Mouse (Mus musculus): Measurements from ENCODE around the gene Agpat4.

Gene Agpat4

DNA sequence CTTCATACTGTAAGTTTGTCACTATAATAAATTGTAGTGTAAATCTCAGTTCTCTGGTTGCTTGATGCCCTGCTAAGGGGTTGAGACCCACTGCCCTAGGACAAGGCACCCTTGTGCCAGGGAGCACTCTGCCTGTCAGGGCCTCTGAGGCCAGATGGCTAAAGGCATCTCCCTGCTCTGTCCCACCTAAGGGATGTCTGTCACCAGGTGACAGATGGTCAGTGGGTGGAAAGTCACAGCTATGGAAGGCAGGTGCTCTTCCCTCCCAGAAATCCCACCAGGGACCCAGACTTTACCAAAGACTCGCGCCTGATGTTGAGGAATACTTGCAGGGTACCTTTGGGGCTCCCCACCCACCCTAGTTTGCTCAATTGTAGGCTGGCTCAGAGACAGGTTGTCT is 42.0 kb downstream of the Agpat4 start:
- DNase-seq (ENCODE audit: low read depth, low spot score), result no peak
- no peaks in the 10 kb centered on the region for H3K27me3 ChIP-seq (ENCODE audit: control insufficient read depth, insufficient read depth, low read length, poor library complexity, severe bottlenecking)
- no peaks in the 10 kb centered on the region for H3K36me3 ChIP-seq (ENCODE audit: control insufficient read depth, insufficient read depth, low read length, poor library complexity, severe bottlenecking)

DNA sequence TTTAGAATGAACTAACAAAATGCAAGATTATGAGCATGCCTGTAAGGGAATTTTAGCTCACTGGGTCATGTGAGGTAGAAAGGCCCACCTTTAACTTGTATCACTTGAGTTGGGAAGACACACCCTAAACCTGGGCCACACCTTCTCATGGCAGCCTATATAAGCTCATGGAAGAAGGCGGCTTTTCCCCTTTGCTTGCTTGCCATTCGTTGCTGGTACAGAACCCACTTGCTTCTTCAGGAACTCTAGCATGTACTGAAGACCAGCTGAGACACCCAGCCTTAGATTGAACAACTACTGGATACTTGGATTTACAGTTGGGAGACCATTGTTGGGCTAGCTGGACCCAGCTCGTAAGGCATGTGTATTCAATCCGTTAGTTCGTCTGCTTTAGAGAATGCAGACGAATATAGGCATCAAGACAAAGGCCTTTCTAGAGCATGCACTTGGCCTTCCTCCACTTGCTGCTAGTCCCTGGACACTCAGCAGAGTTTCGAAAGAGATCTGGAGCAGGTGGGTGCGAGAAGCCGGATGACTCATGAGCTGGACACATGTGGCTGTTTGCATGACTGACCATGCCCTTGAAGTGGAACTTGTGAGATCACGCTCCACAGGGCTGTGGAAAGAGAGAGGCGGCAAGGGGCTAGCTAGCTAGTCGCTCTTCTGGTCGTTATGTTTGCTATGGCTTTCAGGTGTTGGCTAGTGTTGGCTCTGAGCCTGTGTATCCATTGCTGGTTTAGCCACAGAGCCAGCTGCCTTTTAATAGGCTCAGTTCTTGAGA is 42.7 kb downstream of the Agpat4 start:
- peak; percentile 70 for DNase-seq (ENCODE audit: low read depth, low spot score)
- Histone ChIP-seq H3K36me3 (ENCODE audit: control insufficient read depth, insufficient read depth, low read length, poor library complexity, severe bottlenecking) (no peaks in the 10 kb centered on the region), H3K27me3 (ENCODE audit: control insufficient read depth, insufficient read depth, low read length, poor library complexity, severe bottlenecking) (no peaks in the 10 kb centered on the region)

GRCm38 (mm10) chr17:12161877-12162276 is 43.4 kb downstream of the Agpat4 start:
- Histone ChIP-seq H3K36me3 (ENCODE audit: control insufficient read depth, insufficient read depth, low read length, poor library complexity, severe bottlenecking) (no peaks in the 10 kb centered on the region), H3K27me3 (ENCODE audit: control insufficient read depth, insufficient read depth, low read length, poor library complexity, severe bottlenecking) (no peaks in the 10 kb centered on the region)
- peak; percentile 29 for DNase-seq (ENCODE audit: low read depth, low spot score)

DNA sequence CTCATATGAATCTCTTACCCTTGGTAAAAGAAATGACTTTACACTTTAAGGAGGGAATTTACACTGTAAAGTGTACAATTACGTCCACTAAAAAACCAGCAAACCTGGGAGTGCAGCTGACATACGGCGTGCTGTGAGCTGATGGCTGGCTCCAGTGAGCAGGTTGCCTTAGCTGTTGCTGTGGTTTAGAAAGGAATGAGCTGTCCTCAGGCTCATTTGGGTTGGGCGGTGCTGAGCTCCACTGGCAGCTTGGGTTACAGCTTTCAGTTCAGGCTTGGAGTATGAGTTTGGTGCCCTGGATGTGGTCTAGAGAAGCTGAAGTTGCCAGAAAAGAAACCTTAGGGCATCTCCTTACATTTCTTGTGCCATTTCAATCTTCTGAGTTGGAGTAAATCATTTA is 44.3 kb downstream of the Agpat4 start:
- Histone ChIP-seq H3K27me3 (ENCODE audit: control insufficient read depth, insufficient read depth, low read length, poor library complexity, severe bottlenecking) (no peaks in the 10 kb centered on the region), H3K36me3 (ENCODE audit: control insufficient read depth, insufficient read depth, low read length, poor library complexity, severe bottlenecking) (no peaks in the 10 kb centered on the region)
- peak; percentile 36 for DNase-seq (ENCODE audit: low read depth, low spot score)

GRCm38 (mm10) chr17:12163403-12163802 is 44.9 kb downstream of the Agpat4 start:
- no peak for DNase-seq (ENCODE audit: low read depth, low spot score)
- Histone ChIP-seq H3K36me3 (ENCODE audit: control insufficient read depth, insufficient read depth, low read length, poor library complexity, severe bottlenecking) (no peaks in the 10 kb centered on the region), H3K27me3 (ENCODE audit: control insufficient read depth, insufficient read depth, low read length, poor library complexity, severe bottlenecking) (no peaks in the 10 kb centered on the region)

GRCm38 (mm10) chr17:12163903-12164302 is 45.4 kb downstream of the Agpat4 start:
- no peaks in the 10 kb centered on the region for H3K36me3 ChIP-seq (ENCODE audit: control insufficient read depth, insufficient read depth, low read length, poor library complexity, severe bottlenecking)
- no peaks in the 10 kb centered on the region for H3K27me3 ChIP-seq (ENCODE audit: control insufficient read depth, insufficient read depth, low read length, poor library complexity, severe bottlenecking)
- DNase-seq (ENCODE audit: low read depth, low spot score), result no peak

DNA sequence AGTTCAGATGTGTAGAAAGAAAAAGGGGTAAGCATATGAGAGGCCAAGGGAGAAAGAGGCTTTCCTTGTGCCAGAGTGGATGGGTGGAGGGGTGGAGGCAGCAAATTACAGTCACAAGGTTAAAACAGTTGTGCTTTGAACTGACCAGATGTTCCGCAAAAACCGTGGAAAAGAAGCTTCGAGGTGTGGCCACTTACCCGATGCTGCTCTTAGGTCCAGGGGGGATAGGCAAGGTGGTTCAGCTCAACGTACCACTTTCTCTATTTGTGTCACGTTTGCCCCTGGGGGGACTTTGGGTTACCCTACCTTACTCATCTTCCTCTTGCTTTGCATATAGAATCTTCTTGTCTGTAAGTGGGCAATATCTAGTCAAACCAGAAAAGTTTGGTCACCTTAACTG is 46.0 kb downstream of the Agpat4 start:
- DNase-seq (ENCODE audit: low read depth, low spot score), result peak; percentile 59

DNA sequence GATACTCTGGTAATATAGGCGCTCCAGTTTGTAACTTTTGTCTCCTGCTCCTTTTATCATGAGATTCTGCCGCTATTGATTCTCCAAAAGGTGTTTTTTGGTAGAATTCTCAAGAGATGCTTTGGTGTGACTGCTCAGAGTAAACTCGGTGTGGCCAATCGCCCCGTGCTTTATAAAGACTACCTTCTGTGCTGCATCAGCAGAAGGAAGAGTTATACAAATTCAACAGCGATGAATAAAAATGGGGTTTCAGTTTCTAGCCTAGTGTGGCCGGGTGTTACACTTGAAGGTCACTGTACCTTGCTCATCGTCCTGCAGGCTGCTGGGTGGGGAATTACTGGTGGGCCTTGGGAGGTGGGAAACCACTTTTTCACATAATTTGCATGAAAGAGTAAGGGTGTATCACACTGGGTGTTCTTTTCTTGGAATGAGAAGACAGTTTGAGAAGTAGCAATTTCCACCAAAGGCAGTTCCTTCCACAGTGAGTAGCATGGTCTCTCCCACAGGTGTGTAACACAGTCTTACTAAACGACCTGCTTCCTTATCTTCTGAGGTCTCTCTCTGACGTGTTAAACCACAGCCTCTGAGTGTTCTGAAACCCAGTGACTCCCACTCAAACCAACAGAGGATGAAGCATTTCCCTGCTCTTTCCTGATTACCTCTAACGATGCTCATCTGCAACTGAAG is 46.6 kb downstream of the Agpat4 start:
- DNase-seq (ENCODE audit: low read depth, low spot score), result peak; percentile 76
- no peaks in the 10 kb centered on the region for H3K36me3 ChIP-seq (ENCODE audit: control insufficient read depth, insufficient read depth, low read length, poor library complexity, severe bottlenecking)

More for the DNA sequence above, 46.0 kb downstream of the Agpat4 start:
- H3K27me3 ChIP-seq (ENCODE audit: control insufficient read depth, insufficient read depth, low read length, poor library complexity, severe bottlenecking), result no peaks in the 10 kb centered on the region
- no peaks in the 10 kb centered on the region for H3K36me3 ChIP-seq (ENCODE audit: control insufficient read depth, insufficient read depth, low read length, poor library complexity, severe bottlenecking)

GRCm38 (mm10) chr17:12165701-12166100 is 47.2 kb downstream of the Agpat4 start:
- no peak for DNase-seq (ENCODE audit: low read depth, low spot score)
- H3K27me3 ChIP-seq (ENCODE audit: control insufficient read depth, insufficient read depth, low read length, poor library complexity, severe bottlenecking), result no peaks in the 10 kb centered on the region

More for the DNA sequence above, 46.6 kb downstream of the Agpat4 start:
- no peaks in the 10 kb centered on the region for H3K27me3 ChIP-seq (ENCODE audit: control insufficient read depth, insufficient read depth, low read length, poor library complexity, severe bottlenecking)

GRCm38 (mm10) chr17:12168536-12168935 is 50.0 kb downstream of the Agpat4 start:
- no peaks in the 10 kb centered on the region for H3K27me3 ChIP-seq (ENCODE audit: control insufficient read depth, insufficient read depth, low read length, poor library complexity, severe bottlenecking)
- DNase-seq (ENCODE audit: low read depth, low spot score), result no peak
- H3K36me3 ChIP-seq (ENCODE audit: control insufficient read depth, insufficient read depth, low read length, poor library complexity, severe bottlenecking), result no peaks in the 10 kb centered on the region

More at GRCm38 (mm10) chr17:12165701-12166100, 47.2 kb downstream of the Agpat4 start:
- no peaks in the 10 kb centered on the region for H3K36me3 ChIP-seq (ENCODE audit: control insufficient read depth, insufficient read depth, low read length, poor library complexity, severe bottlenecking)

- Histone ChIP-seq H3K27me3 (ENCODE audit: control insufficient read depth, insufficient read depth, low read length, poor library complexity, severe bottlenecking) (no peaks in the 10 kb centered on the region), H3K36me3 (ENCODE audit: control insufficient read depth, insufficient read depth, low read length, poor library complexity, severe bottlenecking) (no peaks in the 10 kb centered on the region)
- DNase-seq (ENCODE audit: low read depth, low spot score), result no peak
Observed at GRCm38 (mm10) chr17:12169326-12169836, 50.9 kb downstream of the Agpat4 start.

DNA sequence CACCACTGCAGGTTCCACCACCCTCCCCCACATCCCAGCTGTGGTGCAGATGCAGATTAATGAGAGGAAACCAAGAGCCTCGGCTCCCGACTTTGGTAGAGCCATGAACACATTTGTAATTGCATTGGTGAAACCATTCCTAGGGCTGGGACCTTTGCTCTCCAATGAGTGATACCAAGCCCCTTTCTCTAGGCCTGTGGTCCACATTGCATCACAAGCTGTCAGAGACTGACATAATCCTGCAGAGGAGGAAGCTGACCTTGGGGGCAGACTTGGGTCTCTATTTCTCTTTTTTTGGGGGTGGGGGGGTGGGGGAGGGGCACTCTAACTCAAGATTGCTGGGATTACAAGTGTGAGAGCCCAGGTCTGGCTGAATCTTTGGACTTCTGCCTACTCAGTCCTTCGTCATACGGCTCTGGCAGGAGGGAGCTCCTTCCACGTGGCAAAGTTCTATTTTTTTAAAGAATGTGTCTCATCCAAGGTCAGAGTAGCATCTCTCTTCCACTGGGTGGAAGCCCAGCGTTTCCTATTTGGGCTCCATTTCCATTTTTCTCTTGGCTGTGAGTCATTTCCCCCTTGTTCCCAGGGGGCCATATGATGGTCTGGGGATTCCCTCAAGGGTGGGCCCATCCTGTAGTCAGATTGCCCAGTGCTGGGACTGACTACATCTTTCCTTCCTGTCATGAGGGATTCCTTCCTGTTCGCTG is 52.4 kb downstream of the Agpat4 start:
- Histone ChIP-seq H3K36me3 (ENCODE audit: control insufficient read depth, insufficient read depth, low read length, poor library complexity, severe bottlenecking) (no peaks in the 10 kb centered on the region), H3K27me3 (ENCODE audit: control insufficient read depth, insufficient read depth, low read length, poor library complexity, severe bottlenecking) (no peaks in the 10 kb centered on the region)
- DNase-seq (ENCODE audit: low read depth, low spot score), result peak; percentile 83

- Histone ChIP-seq H3K36me3 (ENCODE audit: control insufficient read depth, insufficient read depth, low read length, poor library complexity, severe bottlenecking) (no peaks in the 10 kb centered on the region), H3K27me3 (ENCODE audit: control insufficient read depth, insufficient read depth, low read length, poor library complexity, severe bottlenecking) (no peaks in the 10 kb centered on the region)
- peak; percentile 50 for DNase-seq (ENCODE audit: low read depth, low spot score)
Observed at GRCm38 (mm10) chr17:12171666-12172065, 53.2 kb downstream of the Agpat4 start.

DNA sequence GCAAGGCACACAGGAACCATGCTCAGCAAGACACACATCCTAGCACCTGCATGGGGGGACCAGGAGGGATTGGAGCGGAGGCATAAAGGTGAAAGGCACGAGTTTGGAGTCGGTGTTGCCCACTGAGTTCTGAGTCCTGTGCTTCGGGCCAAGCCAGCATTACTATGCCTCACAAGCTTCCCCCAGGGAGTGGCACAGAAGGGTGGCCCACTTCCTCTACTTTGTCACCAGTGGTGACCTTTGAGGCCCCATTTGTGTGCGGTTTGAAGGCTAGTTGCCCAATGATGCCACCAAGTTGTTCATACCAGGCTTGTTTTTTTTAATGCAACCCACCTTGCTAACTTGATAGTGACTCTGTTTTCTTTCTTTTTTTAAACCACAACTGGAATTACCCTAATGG is 55.7 kb downstream of the Agpat4 start:
- DNase-seq (ENCODE audit: low read depth, low spot score), result peak; percentile 67
- H3K27me3 ChIP-seq (ENCODE audit: control insufficient read depth, insufficient read depth, low read length, poor library complexity, severe bottlenecking), result no peaks in the 10 kb centered on the region

DNA sequence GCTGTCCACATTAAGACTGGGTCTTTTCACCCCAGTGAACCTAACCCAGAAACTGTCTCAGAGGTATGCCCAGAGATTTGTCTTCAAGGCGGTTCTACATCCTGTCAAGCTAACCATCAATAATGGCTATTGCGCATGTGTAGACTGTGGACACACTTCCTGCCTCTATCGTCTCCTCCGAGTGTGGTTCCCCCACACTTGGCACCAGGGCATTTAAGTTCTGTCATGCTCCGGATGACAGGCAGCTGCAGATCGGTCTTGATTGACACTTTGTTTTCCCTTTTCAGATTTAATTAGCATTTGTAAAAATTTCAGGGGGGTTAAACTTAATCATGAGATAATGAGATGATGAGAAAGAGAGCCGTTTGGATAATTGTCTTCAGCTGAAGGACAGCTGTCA is 56.4 kb downstream of the Agpat4 start:
- Histone ChIP-seq H3K36me3 (ENCODE audit: control insufficient read depth, insufficient read depth, low read length, poor library complexity, severe bottlenecking) (no peaks in the 10 kb centered on the region), H3K27me3 (ENCODE audit: control insufficient read depth, insufficient read depth, low read length, poor library complexity, severe bottlenecking) (no peaks in the 10 kb centered on the region)
- DNase-seq (ENCODE audit: low read depth, low spot score), result peak; percentile 82

More for the DNA sequence above, 55.7 kb downstream of the Agpat4 start:
- no peaks in the 10 kb centered on the region for H3K36me3 ChIP-seq (ENCODE audit: control insufficient read depth, insufficient read depth, low read length, poor library complexity, severe bottlenecking)

Measured in splenic B cell, adult 2 months (primary cell).